Mouse (Mus musculus): ENCODE data around the gene Cald1. TPM values are rescaled to one million over a fixed set of nuclear protein-coding genes. Genes with fewer than 3 reads are reported as not detected.

Gene Cald1
- polyA plus RNA-seq, 1 experiment: 4.4 TPM

- H3K36me3 ChIP-seq (ENCODE audit: control insufficient read depth, insufficient read depth, low read length): no peaks in the 10 kb centered on the region
- no peak for TF ChIP-seq CTCF (IDR thresholded peaks at IDR 0.05; ENCODE audit: borderline replicate concordance, control insufficient read depth, extremely low read depth, insufficient read depth, low read length, poor library complexity)
- TF ChIP-seq POLR2A (IDR thresholded peaks at IDR 0.05; ENCODE audit: control insufficient read depth, extremely low read depth, insufficient read depth, low read length, poor library complexity): no peak
- 88% methylated on average over 6 of the region's 6 CpGs for WGBS
- H3K27ac ChIP-seq (ENCODE audit: control insufficient read depth, insufficient read depth, low read length): no peak overlapping the region
- H3K27me3 ChIP-seq (ENCODE audit: control insufficient read depth, insufficient read depth, low read length): no peaks in the 10 kb centered on the region
- no peak for DNase-seq
- H3K4me1 ChIP-seq (replicated peaks; ENCODE audit: control insufficient read depth, insufficient read depth, low read length): no peaks in the 10 kb centered on the region
- no peak overlapping the region for H3K4me3 ChIP-seq (ENCODE audit: control insufficient read depth, insufficient read depth, low read length)
Measured at GRCm38 (mm10) chr6:34749526-34749925, 151.2 kb downstream of the Cald1 start.

GRCm38 (mm10) chr6:34750487-34751120, 152.3 kb downstream of the Cald1 start:
- WGBS: 88% methylated on average over 7 of the region's 7 CpGs
- Histone ChIP-seq H3K4me1 (replicated peaks; ENCODE audit: control insufficient read depth, insufficient read depth, low read length) (no peaks in the 10 kb centered on the region), H3K4me3 (ENCODE audit: control insufficient read depth, insufficient read depth, low read length) (no peak overlapping the region), H3K36me3 (ENCODE audit: control insufficient read depth, insufficient read depth, low read length) (no peaks in the 10 kb centered on the region), H3K27me3 (ENCODE audit: control insufficient read depth, insufficient read depth, low read length) (no peaks in the 10 kb centered on the region), H3K27ac (ENCODE audit: control insufficient read depth, insufficient read depth, low read length) (no peak overlapping the region)
- TF ChIP-seq CTCF (IDR thresholded peaks at IDR 0.05; ENCODE audit: borderline replicate concordance, control insufficient read depth, extremely low read depth, insufficient read depth, low read length, poor library complexity) (no peak), POLR2A (IDR thresholded peaks at IDR 0.05; ENCODE audit: control insufficient read depth, extremely low read depth, insufficient read depth, low read length, poor library complexity) (no peak)
- no peak for DNase-seq

- Histone ChIP-seq H3K27ac (ENCODE audit: control insufficient read depth, insufficient read depth, low read length) (no peak overlapping the region), H3K27me3 (ENCODE audit: control insufficient read depth, insufficient read depth, low read length) (no peaks in the 10 kb centered on the region), H3K4me3 (ENCODE audit: control insufficient read depth, insufficient read depth, low read length) (no peak overlapping the region), H3K36me3 (ENCODE audit: control insufficient read depth, insufficient read depth, low read length) (no peaks in the 10 kb centered on the region), H3K4me1 (replicated peaks; ENCODE audit: control insufficient read depth, insufficient read depth, low read length) (no peaks in the 10 kb centered on the region)
- TF ChIP-seq CTCF (IDR thresholded peaks at IDR 0.05; ENCODE audit: borderline replicate concordance, control insufficient read depth, extremely low read depth, insufficient read depth, low read length, poor library complexity) (no peak), POLR2A (IDR thresholded peaks at IDR 0.05; ENCODE audit: control insufficient read depth, extremely low read depth, insufficient read depth, low read length, poor library complexity) (no peak)
- DNase-seq: no peak
Measured at GRCm38 (mm10) chr6:34751625-34752024, 153.3 kb downstream of the Cald1 start.

- H3K27me3 ChIP-seq (ENCODE audit: control insufficient read depth, insufficient read depth, low read length): no peaks in the 10 kb centered on the region
- no peaks in the 10 kb centered on the region for H3K4me1 ChIP-seq (replicated peaks; ENCODE audit: control insufficient read depth, insufficient read depth, low read length)
- peak; percentile 32 for DNase-seq
- H3K4me3 ChIP-seq (ENCODE audit: control insufficient read depth, insufficient read depth, low read length): no peak overlapping the region
- no peak overlapping the region for H3K27ac ChIP-seq (ENCODE audit: control insufficient read depth, insufficient read depth, low read length)
- TF ChIP-seq POLR2A (IDR thresholded peaks at IDR 0.05; ENCODE audit: control insufficient read depth, extremely low read depth, insufficient read depth, low read length, poor library complexity) (no peak), CTCF (IDR thresholded peaks at IDR 0.05; ENCODE audit: borderline replicate concordance, control insufficient read depth, extremely low read depth, insufficient read depth, low read length, poor library complexity) (no peak)
- WGBS: 40% methylated on average over 5 of the region's 5 CpGs
- H3K36me3 ChIP-seq (ENCODE audit: control insufficient read depth, insufficient read depth, low read length): no peaks in the 10 kb centered on the region
Measured at GRCm38 (mm10) chr6:34754448-34754847, 156.1 kb downstream of the Cald1 start.

- no peak overlapping the region for H3K27ac ChIP-seq (ENCODE audit: control insufficient read depth, insufficient read depth, low read length)
- no peaks in the 10 kb centered on the region for H3K4me1 ChIP-seq (replicated peaks; ENCODE audit: control insufficient read depth, insufficient read depth, low read length)
- no peak overlapping the region for H3K4me3 ChIP-seq (ENCODE audit: control insufficient read depth, insufficient read depth, low read length)
- H3K27me3 ChIP-seq (ENCODE audit: control insufficient read depth, insufficient read depth, low read length): no peaks in the 10 kb centered on the region
- no peak for DNase-seq
- TF ChIP-seq CTCF (IDR thresholded peaks at IDR 0.05; ENCODE audit: borderline replicate concordance, control insufficient read depth, extremely low read depth, insufficient read depth, low read length, poor library complexity) (no peak), POLR2A (IDR thresholded peaks at IDR 0.05; ENCODE audit: control insufficient read depth, extremely low read depth, insufficient read depth, low read length, poor library complexity) (no peak)
- H3K36me3 ChIP-seq (ENCODE audit: control insufficient read depth, insufficient read depth, low read length): no peaks in the 10 kb centered on the region
- WGBS: 93% methylated on average over 2 of the region's 2 CpGs
Measured at GRCm38 (mm10) chr6:34758340-34758739, 160.0 kb downstream of the Cald1 start.

GRCm38 (mm10) chr6:34760023-34760422, 161.7 kb downstream of the Cald1 start:
- DNase-seq: peak; percentile 46
- TF ChIP-seq CTCF (IDR thresholded peaks at IDR 0.05; ENCODE audit: borderline replicate concordance, control insufficient read depth, extremely low read depth, insufficient read depth, low read length, poor library complexity): no peak
- TF ChIP-seq POLR2A (IDR thresholded peaks at IDR 0.05; ENCODE audit: control insufficient read depth, extremely low read depth, insufficient read depth, low read length, poor library complexity): no peak
- Histone ChIP-seq H3K27ac (ENCODE audit: control insufficient read depth, insufficient read depth, low read length) (no peak overlapping the region), H3K4me1 (replicated peaks; ENCODE audit: control insufficient read depth, insufficient read depth, low read length) (no peaks in the 10 kb centered on the region), H3K36me3 (ENCODE audit: control insufficient read depth, insufficient read depth, low read length) (no peaks in the 10 kb centered on the region), H3K27me3 (ENCODE audit: control insufficient read depth, insufficient read depth, low read length) (no peaks in the 10 kb centered on the region), H3K4me3 (ENCODE audit: control insufficient read depth, insufficient read depth, low read length) (no peak overlapping the region)
- 46% methylated on average over 4 of the region's 4 CpGs for WGBS

GRCm38 (mm10) chr6:34765721-34766120, 167.4 kb downstream of the Cald1 start:
- H3K36me3 ChIP-seq (ENCODE audit: control insufficient read depth, insufficient read depth, low read length): no peaks in the 10 kb centered on the region
- 97% methylated on average over 5 of the region's 5 CpGs for WGBS
- no peak overlapping the region for H3K4me3 ChIP-seq (ENCODE audit: control insufficient read depth, insufficient read depth, low read length)
- no peak overlapping the region for H3K27ac ChIP-seq (ENCODE audit: control insufficient read depth, insufficient read depth, low read length)
- DNase-seq: no peak
- H3K4me1 ChIP-seq (replicated peaks; ENCODE audit: control insufficient read depth, insufficient read depth, low read length): no peaks in the 10 kb centered on the region
- no peaks in the 10 kb centered on the region for H3K27me3 ChIP-seq (ENCODE audit: control insufficient read depth, insufficient read depth, low read length)
- TF ChIP-seq CTCF (IDR thresholded peaks at IDR 0.05; ENCODE audit: borderline replicate concordance, control insufficient read depth, extremely low read depth, insufficient read depth, low read length, poor library complexity): no peak
- TF ChIP-seq POLR2A (IDR thresholded peaks at IDR 0.05; ENCODE audit: control insufficient read depth, extremely low read depth, insufficient read depth, low read length, poor library complexity): no peak
